Mouse (Mus musculus) CH12.LX (cell line): ENCODE results near the gene Sphkap. TPM values are rescaled to one million over a fixed set of nuclear protein-coding genes. Genes with fewer than 3 reads are reported as not detected.

Source experiments
- DNase-seq: peaks from one replicate; pipeline ENCODE4 v3.0.0-alpha.2; 2013; ENCODE audit errors: extremely low read depth
- H3K27ac ChIP-seq: 2 replicates; pipeline ENCODE4 v1.5.1; 2012; ENCODE audit warnings: low read depth, mild to moderate bottlenecking, control low read depth, moderate library complexity; ENCODE audit not compliant: insufficient read depth
- H3K27me3 ChIP-seq: replicated peaks from 2 replicates; pipeline ENCODE3; 2012; ENCODE audit warnings: inconsistent platforms
- H3K36me3 ChIP-seq, 2 experiments: replicated peaks in 1 of 2; 2 replicates each; pipeline versions ENCODE3 to v1.6.1; 2012; ENCODE audit warnings: inconsistent platforms in 1 of 2, low read length in 1 of 2, mild to moderate bottlenecking in 1 of 2, mixed read lengths in 1 of 2, moderate library complexity in 1 of 2; ENCODE audit not compliant: control insufficient read depth in 1 of 2, insufficient read depth in 1 of 2
- H3K4me1 ChIP-seq, 2 experiments: 2 replicates each; pipeline ENCODE4 v1.6.1; 2012; ENCODE audit warnings: inconsistent platforms in 1 of 2, moderate library complexity in 1 of 2; ENCODE audit not compliant: insufficient read depth in 2 of 2, control insufficient read depth in 1 of 2
- H3K4me2 ChIP-seq: 2 replicates; pipeline ENCODE4 v1.6.1; 2012; ENCODE audit warnings: low read depth, mild to moderate bottlenecking, control low read depth; ENCODE audit not compliant: poor library complexity, insufficient read depth, severe bottlenecking
- H3K4me3 ChIP-seq, 3 experiments: fragments of 150-350 bp in 1 of 3; sonication (generic) in 1 of 3; replicated peaks in 1 of 3; 2 replicates each; pipeline versions ENCODE3 to v1.5.1; 2011 to 2012; ENCODE audit warnings: low read depth in 2 of 3, low read length in 2 of 3, mild to moderate bottlenecking in 2 of 3, moderate library complexity in 2 of 3, control low read depth in 1 of 3, improper control_type of control experiment in 1 of 3, inconsistent platforms in 1 of 3, mixed read lengths in 1 of 3; ENCODE audit not compliant: poor library complexity in 1 of 3
- H3K79me2 ChIP-seq: replicated peaks from 2 replicates; pipeline ENCODE4 v1.6.1; 2012; ENCODE audit warnings: mild to moderate bottlenecking, moderate library complexity; ENCODE audit not compliant: control insufficient read depth, poor library complexity, insufficient read depth, severe bottlenecking; ENCODE audit errors: extremely low read depth
- H3K9ac ChIP-seq: 2 replicates; pipeline ENCODE4 v1.6.1; 2012; ENCODE audit warnings: low read depth, mild to moderate bottlenecking, control low read depth, moderate library complexity; ENCODE audit not compliant: insufficient read depth
- H3K9me3 ChIP-seq: replicated peaks from 2 replicates; pipeline ENCODE3; 2012; ENCODE audit warnings: low read length, inconsistent platforms, mixed read lengths
- BHLHE40 ChIP-seq: IDR thresholded peaks from 2 replicates; pipeline ENCODE4 v1.6.1; 2011; ENCODE audit warnings: mild to moderate bottlenecking, low read depth, low read length, improper control_type of control experiment
- CHD1 ChIP-seq: IDR thresholded peaks from 2 replicates; pipeline ENCODE4 v1.6.1; 2012; ENCODE audit warnings: low read depth, low read length, improper control_type of control experiment, inconsistent platforms
- ELF1 ChIP-seq: IDR thresholded peaks from 2 replicates; pipeline ENCODE4 v1.6.1; 2014; ENCODE audit warnings: low read depth, mild to moderate bottlenecking, inconsistent platforms, low read length, improper control_type of control experiment
- GABPA ChIP-seq: IDR thresholded peaks from 2 replicates; pipeline ENCODE4 v1.6.1; 2012; ENCODE audit warnings: low read depth, low read length, improper control_type of control experiment, inconsistent platforms; ENCODE audit not compliant: insufficient replicate concordance
- HCFC1 ChIP-seq: IDR thresholded peaks from 2 replicates; pipeline ENCODE4 v1.6.1; 2012; ENCODE audit warnings: low read depth, mild to moderate bottlenecking, inconsistent platforms, low read length, improper control_type of control experiment
- JUND ChIP-seq: conservative IDR thresholded peaks from 2 replicates; pipeline ENCODE4 v1.6.1; 2011; ENCODE audit warnings: low read depth, low read length, improper control_type of control experiment
- KAT2A ChIP-seq: IDR thresholded peaks from 2 replicates; pipeline ENCODE4 v1.6.1; 2012; ENCODE audit warnings: low read length, improper control_type of control experiment, inconsistent platforms; ENCODE audit not compliant: insufficient replicate concordance
- MAFK ChIP-seq: IDR thresholded peaks from 2 replicates; pipeline ENCODE4 v1.6.1; 2011; ENCODE audit warnings: low read length, improper control_type of control experiment; ENCODE audit not compliant: insufficient replicate concordance
- MAX ChIP-seq: IDR thresholded peaks from 2 replicates; pipeline ENCODE4 v1.6.1; 2011; ENCODE audit warnings: low read length, improper control_type of control experiment
- MAZ ChIP-seq: IDR thresholded peaks from 2 replicates; pipeline ENCODE4 v1.6.1; 2012; ENCODE audit warnings: low read depth, mild to moderate bottlenecking, inconsistent platforms, low read length, improper control_type of control experiment, moderate library complexity
- MEF2A ChIP-seq: IDR thresholded peaks from 2 replicates; pipeline ENCODE4 v1.6.1; 2014; ENCODE audit warnings: low read depth, mild to moderate bottlenecking, inconsistent platforms, low read length, improper control_type of control experiment, borderline replicate concordance
- MXI1 ChIP-seq: IDR thresholded peaks from 2 replicates; pipeline ENCODE4 v1.6.1; 2011; ENCODE audit warnings: mild to moderate bottlenecking, low read depth, low read length, improper control_type of control experiment
- NRF1 ChIP-seq: IDR thresholded peaks from 2 replicates; pipeline ENCODE4 v1.6.1; 2014; ENCODE audit warnings: low read depth, mild to moderate bottlenecking, inconsistent platforms, low read length, improper control_type of control experiment, moderate library complexity
- POLR2A ChIP-seq: IDR thresholded peaks from 2 replicates; pipeline ENCODE4 v1.6.1; 2011; ENCODE audit warnings: low read depth, mild to moderate bottlenecking, improper control_type of control experiment, low read length
- RAD21 ChIP-seq: IDR thresholded peaks from 2 replicates; pipeline ENCODE4 v1.6.1; 2011; ENCODE audit warnings: low read depth, mild to moderate bottlenecking, low read length, improper control_type of control experiment, moderate library complexity
- SIN3A ChIP-seq: IDR thresholded peaks from 2 replicates; pipeline ENCODE4 v1.6.1; 2012; ENCODE audit warnings: low read length, improper control_type of control experiment, inconsistent platforms
- TBP ChIP-seq: conservative IDR thresholded peaks from 2 replicates; pipeline ENCODE4 v1.6.1; 2011; ENCODE audit warnings: low read depth, low read length, improper control_type of control experiment
- UBTF ChIP-seq: IDR thresholded peaks from 2 replicates; pipeline ENCODE4 v1.6.1; 2012; ENCODE audit warnings: low read depth, mild to moderate bottlenecking, inconsistent platforms, low read length, improper control_type of control experiment, moderate library complexity
- USF1 ChIP-seq: IDR thresholded peaks from 2 replicates; pipeline ENCODE4 v1.6.1; 2014; ENCODE audit warnings: low read depth, mild to moderate bottlenecking, inconsistent platforms, low read length, improper control_type of control experiment
- USF2 ChIP-seq: conservative IDR thresholded peaks from 2 replicates; pipeline ENCODE4 v1.6.1; 2011; ENCODE audit warnings: low read depth, low read length, improper control_type of control experiment
- ZC3H11A ChIP-seq: IDR thresholded peaks from 2 replicates; pipeline ENCODE4 v1.6.1; 2012; ENCODE audit warnings: low read depth, mild to moderate bottlenecking, inconsistent platforms, low read length, improper control_type of control experiment
- ZMIZ1 ChIP-seq: IDR thresholded peaks from 2 replicates; pipeline ENCODE4 v1.6.1; 2012; ENCODE audit warnings: low read depth, mild to moderate bottlenecking, inconsistent platforms, low read length, improper control_type of control experiment
- dilution Hi-C: fragments of 300-500 bp; cut with MboI; formaldehyde crosslinking; loops from 2 replicates; pipeline ENCODE4 v1.14.3; 2020; ENCODE audit warnings: low sequenced_read_pairs; ENCODE audit not compliant: extremely low pct_unique_long_range_greater_than_20kb, extremely low pct_ligation_motif_present
- in situ Hi-C: fragments of 300-500 bp; cut with MboI; formaldehyde crosslinking; loops from 3 replicates; pipeline ENCODE4 v1.14.3; 2019; ENCODE audit warnings: low sequenced_read_pairs, low pct_ligation_motif_present, low pct_unique_long_range_greater_than_20kb, mixed read lengths
- polyA plus RNA-seq: library from polyadenylated mRNA; unstranded; fragments of >175 nt; gene quantifications from 2 replicates; pipeline ENCODE4 v1.2.1, GENCODE M21; 2012; ENCODE audit warnings: low read depth; ENCODE audit not compliant: insufficient read length
- total RNA-seq, 2 experiments: library from RNA; depleted of rRNA; stranded (reverse); fragments of 300-350 nt in 1 of 2; fragments of >200 nt in 1 of 2; gene quantifications; 2 replicates each; pipeline ENCODE4 v1.2.3; 2012 to 2014

The Sphkap gene
- total and polyA plus RNA-seq, 3 experiments: not detected

- no peak overlapping the region for H3K4me3 ChIP-seq
- no peaks in the 10 kb centered on the region for H3K9me3 ChIP-seq
- TF ChIP-seq TBP (no peak), MAFK (no peak), NRF1 (no peak), HCFC1 (no peak), MEF2A (no peak), UBTF (no peak), MAX (no peak), BHLHE40 (no peak), RAD21 (no peak), CHD1 (no peak), USF1 (no peak)
- TF ChIP-seq, all 38 proteins: peak for 0
- in situ Hi-C loops: no loop called here
- no peaks in the 10 kb centered on the region for H3K4me1 ChIP-seq
- no peaks in the 10 kb centered on the region for H3K79me2 ChIP-seq
- DNase-seq: no peak
- H3K27me3 ChIP-seq: no peaks in the 10 kb centered on the region
- H3K27ac ChIP-seq: no peak overlapping the region
- H3K4me2 ChIP-seq: no peak overlapping the region
- H3K9ac ChIP-seq: no peak overlapping the region
- dilution Hi-C loops: no loop called here
- no peaks in the 10 kb centered on the region for H3K36me3 ChIP-seq
These were observed 122.1 kb downstream of the Sphkap start for GRCm38 (mm10) chr1:83285866-83286265.

GRCm38 (mm10) chr1:83277044-83277443 lies 131.0 kb downstream of the Sphkap start:
- Histone ChIP-seq H3K27ac (no peak overlapping the region), H3K4me2 (no peak overlapping the region), H3K9ac (no peak overlapping the region), H3K9me3 (no peaks in the 10 kb centered on the region), H3K4me1 (no peaks in the 10 kb centered on the region), H3K4me3 (no peak overlapping the region), H3K36me3 (no peaks in the 10 kb centered on the region), H3K27me3 (no peaks in the 10 kb centered on the region), H3K79me2 (no peaks in the 10 kb centered on the region)
- in situ Hi-C loops (no loop called here), dilution Hi-C loops (no loop called here)
- no peak for DNase-seq
- TF ChIP-seq ZC3H11A: no peak
- no peak for TF ChIP-seq USF1
- TF ChIP-seq GABPA: no peak
- no peak for TF ChIP-seq ELF1
- TF ChIP-seq UBTF: no peak
- TF ChIP-seq USF2: no peak
- no peak for TF ChIP-seq SIN3A
- no peak for TF ChIP-seq MAZ
- no peak for TF ChIP-seq JUND
- TF ChIP-seq MXI1: no peak
- TF ChIP-seq POLR2A: no peak
- TF ChIP-seq ZMIZ1: no peak
- TF ChIP-seq KAT2A: no peak
- no peak for TF ChIP-seq MAX
